Mouse (Mus musculus) midbrain, embryonic 14.5 days (tissue): Measurements from ENCODE around the gene Top2a. TPM values are rescaled to one million over a fixed set of nuclear protein-coding genes. Genes with fewer than 3 reads are reported as not detected.

Experiments
- ATAC-seq: fragments of 200-750 bp; cut with Nextera tagmentation; 2 replicates; pipeline ENCODE4 v1.8.0; 2017; ENCODE audit warnings: moderate number of reproducible peaks, moderate library complexity; ENCODE audit not compliant: low FRiP score, low TSS enrichment
- DNase-seq: peaks from one replicate; pipeline ENCODE4 v3.0.0-alpha.2; 2015
- H3K27ac ChIP-seq: fragments of 300-500 bp; sonication (generic); replicated peaks from 2 replicates; pipeline ENCODE4 v1.5.1; 2014; ENCODE audit warnings: mild to moderate bottlenecking, low read depth, low read length, moderate library complexity
- H3K27me3 ChIP-seq: fragments of 300-500 bp; sonication (generic); 2 replicates; pipeline ENCODE4 v1.6.1; 2014; ENCODE audit warnings: low read length, control low read depth, mixed read lengths; ENCODE audit not compliant: control insufficient read depth, insufficient read depth
- H3K36me3 ChIP-seq: fragments of 300-500 bp; sonication (generic); 2 replicates; pipeline ENCODE4 v1.6.1; 2014; ENCODE audit warnings: low read length, control low read depth; ENCODE audit not compliant: control insufficient read depth, insufficient read depth
- H3K4me1 ChIP-seq: fragments of 300-500 bp; sonication (generic); 2 replicates; pipeline ENCODE4 v1.6.1; 2014; ENCODE audit warnings: mild to moderate bottlenecking, antibody characterized with exemption, low read length, control low read depth; ENCODE audit not compliant: control insufficient read depth, insufficient read depth
- H3K4me2 ChIP-seq: fragments of 300-500 bp; sonication (generic); 2 replicates; pipeline ENCODE4 v1.6.1; 2014; ENCODE audit warnings: mild to moderate bottlenecking, low read length, moderate library complexity
- H3K4me3 ChIP-seq: fragments of 300-500 bp; sonication (generic); replicated peaks from 2 replicates; pipeline ENCODE4 v1.5.1; 2014; ENCODE audit warnings: low read depth, low read length
- H3K9ac ChIP-seq: fragments of 300-500 bp; sonication (generic); replicated peaks from 2 replicates; pipeline ENCODE4 v1.6.1; 2014; ENCODE audit warnings: mild to moderate bottlenecking, low read length, moderate library complexity
- H3K9me3 ChIP-seq: fragments of 300-500 bp; sonication (generic); 2 replicates; pipeline ENCODE4 v1.6.1; 2016; ENCODE audit warnings: low read length, control low read depth, mixed read lengths; ENCODE audit not compliant: control insufficient read depth
- WGBS: fragments of 180-500 bp; shearing (Covaris S2); extraction: QIAGEN DNeasy Blood & Tissue Kit; methylation state at CpG from one replicate; pipeline ENCODE4 v1.1.7; 2014; 5-methylcytosine and 5-hydroxymethylcytosine counted together
- polyA plus RNA-seq: library from polyadenylated mRNA; unstranded; fragments of >200 nt; fragmentation: Nextera tagmentation; extraction: Ambion mirVana; gene quantifications from 2 replicates; pipeline ENCODE4 v1.2.1, GENCODE M21; 2014

Gene Top2a
- polyA plus RNA-seq, 1 experiment from 2014 or later: 67.9 TPM

DNA sequence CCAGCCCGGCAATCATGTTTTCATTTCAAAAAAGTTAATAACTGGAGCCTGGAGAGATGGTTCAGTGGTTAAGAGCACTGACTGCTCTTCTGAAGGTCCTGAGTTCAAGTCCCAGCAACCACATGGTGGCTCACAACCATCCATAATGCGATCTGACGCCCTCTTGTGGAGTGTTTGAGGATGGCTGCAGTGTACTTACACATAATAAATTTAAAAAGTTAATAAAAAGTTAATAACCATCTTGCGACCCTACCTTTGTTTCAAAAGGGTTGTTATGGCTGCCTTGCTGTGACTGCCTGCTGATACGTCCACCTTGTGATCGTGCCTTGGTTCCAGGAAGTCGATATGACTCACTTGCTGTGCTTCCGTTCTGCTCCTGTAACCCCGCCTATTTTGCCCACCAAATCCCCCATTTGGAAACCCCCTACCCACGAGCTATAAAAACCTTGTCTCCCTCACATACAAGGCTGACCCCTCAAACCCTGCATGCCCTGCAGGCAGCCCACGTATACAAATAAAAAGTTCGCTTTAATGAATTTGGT is 3.0 kb upstream of the Top2a start:
- 89% methylated on average over 12 of the region's 12 CpGs for WGBS
- Histone ChIP-seq H3K4me1 (peaks cover 8% of the 10 kb centered on the region), H3K27me3 (no peaks in the 10 kb centered on the region), H3K4me3 (no peak overlapping the region), H3K36me3 (no peaks in the 10 kb centered on the region), H3K4me2 (no peak overlapping the region), H3K9ac (no peak overlapping the region), H3K9me3 (no peaks in the 10 kb centered on the region), H3K27ac (no peak overlapping the region)
- ATAC-seq (no peak), DNase-seq (no peak)

GRCm38 (mm10) chr11:99025878-99026277 is 1.9 kb upstream of the Top2a start:
- H3K9ac ChIP-seq: no peak overlapping the region
- DNase-seq (no peak), ATAC-seq (no peak)
- no peaks in the 10 kb centered on the region for H3K27me3 ChIP-seq
- H3K27ac ChIP-seq: no peak overlapping the region
- WGBS: 83% methylated on average over 6 of the region's 6 CpGs
- peaks cover 8% of the 10 kb centered on the region for H3K4me1 ChIP-seq
- H3K36me3 ChIP-seq: no peaks in the 10 kb centered on the region
- no peak overlapping the region for H3K4me2 ChIP-seq
- H3K9me3 ChIP-seq: no peaks in the 10 kb centered on the region
- no peak overlapping the region for H3K4me3 ChIP-seq

DNA sequence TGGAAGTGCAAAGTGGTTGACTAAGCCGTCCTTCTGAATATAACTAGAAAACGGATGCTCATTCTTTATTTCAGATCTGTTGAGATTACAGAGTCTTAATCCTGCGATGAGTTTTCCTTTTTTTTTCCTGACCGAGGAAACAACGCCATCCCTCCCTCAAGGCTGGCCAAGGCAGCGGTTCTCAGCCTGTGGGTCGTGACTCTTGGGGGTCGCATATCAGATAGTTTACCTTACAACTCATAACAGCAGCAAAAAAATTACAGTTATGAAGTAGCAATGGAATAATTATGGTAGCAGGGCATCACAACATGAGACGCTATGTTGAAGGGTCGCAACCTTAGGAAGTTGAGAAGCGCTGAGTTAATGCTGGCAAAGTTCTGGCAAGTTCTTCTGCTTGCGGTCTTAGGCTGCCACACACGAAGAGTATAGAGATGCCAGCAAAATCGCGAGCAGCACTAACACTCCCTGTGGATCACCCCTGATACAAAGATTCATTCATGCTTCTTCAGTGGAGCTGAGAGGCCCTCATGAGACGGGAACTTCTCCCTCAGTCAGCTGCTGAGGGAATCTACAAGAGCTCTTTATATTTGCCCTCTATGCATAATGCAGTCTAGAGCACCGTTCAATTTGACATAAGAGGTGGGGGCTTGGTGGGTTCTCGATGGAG is 612 bp upstream of the Top2a start:
- peak overlapping the region; percentile 57 for H3K4me3 ChIP-seq
- no peaks in the 10 kb centered on the region for H3K36me3 ChIP-seq
- H3K27ac ChIP-seq: no peak overlapping the region
- H3K4me2 ChIP-seq: peak overlapping the region; percentile 77
- peaks cover 8% of the 10 kb centered on the region for H3K4me1 ChIP-seq
- H3K27me3 ChIP-seq: no peaks in the 10 kb centered on the region
- DNase-seq: no peak
- peak; percentile 46; the same call in 1 of the 2 replicates for ATAC-seq
- no peaks in the 10 kb centered on the region for H3K9me3 ChIP-seq
- 53% methylated on average over 18 of the region's 18 CpGs for WGBS
- H3K9ac ChIP-seq: no peak overlapping the region; the same call in 1 of the 2 replicates

DNA sequence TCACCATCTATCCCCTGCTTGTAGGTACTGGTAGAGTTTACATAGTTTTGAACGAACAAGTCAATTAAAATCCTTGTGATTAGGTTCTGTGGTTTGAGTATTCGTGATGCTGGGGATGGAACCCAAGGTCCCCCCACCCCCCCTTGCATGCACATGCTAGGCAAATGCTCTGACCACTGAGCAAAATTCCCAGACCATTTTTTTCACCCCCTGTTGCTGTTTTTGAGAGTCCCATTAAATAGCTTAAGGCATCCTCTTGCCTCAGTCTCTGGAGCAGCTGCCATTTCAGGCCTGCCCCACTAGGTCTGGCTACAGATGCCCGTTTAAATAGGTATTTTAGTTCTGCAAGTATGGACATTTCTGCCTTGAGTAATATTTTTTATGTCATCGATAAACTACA is 895 bp downstream of the Top2a start:
- Histone ChIP-seq H3K27ac (no peak overlapping the region), H3K27me3 (no peaks in the 10 kb centered on the region), H3K36me3 (no peaks in the 10 kb centered on the region), H3K9ac (peak overlapping the region; percentile 43; the same call in 1 of the 2 replicates), H3K4me3 (peak overlapping the region; percentile 57), H3K4me2 (peak overlapping the region; percentile 77), H3K9me3 (no peaks in the 10 kb centered on the region), H3K4me1 (peaks cover 8% of the 10 kb centered on the region)
- DNase-seq (no peak), ATAC-seq (no peak)
- WGBS: 8% methylated on average over 4 of the region's 4 CpGs

- ATAC-seq (no peak), DNase-seq (no peak)
- H3K9ac ChIP-seq: no peak overlapping the region
- no peaks in the 10 kb centered on the region for H3K27me3 ChIP-seq
- whole genome bisulfite sequencing: 77% methylated on average over 5 of the region's 5 CpGs
- H3K27ac ChIP-seq: no peak overlapping the region
- H3K4me3 ChIP-seq: peak overlapping the region; percentile 57
- peaks cover 8% of the 10 kb centered on the region for H3K4me1 ChIP-seq
- H3K9me3 ChIP-seq: no peaks in the 10 kb centered on the region
- no peaks in the 10 kb centered on the region for H3K36me3 ChIP-seq
- H3K4me2 ChIP-seq: peak overlapping the region; percentile 77
Observed at GRCm38 (mm10) chr11:99022384-99022933, 1.5 kb downstream of the Top2a start.

DNA sequence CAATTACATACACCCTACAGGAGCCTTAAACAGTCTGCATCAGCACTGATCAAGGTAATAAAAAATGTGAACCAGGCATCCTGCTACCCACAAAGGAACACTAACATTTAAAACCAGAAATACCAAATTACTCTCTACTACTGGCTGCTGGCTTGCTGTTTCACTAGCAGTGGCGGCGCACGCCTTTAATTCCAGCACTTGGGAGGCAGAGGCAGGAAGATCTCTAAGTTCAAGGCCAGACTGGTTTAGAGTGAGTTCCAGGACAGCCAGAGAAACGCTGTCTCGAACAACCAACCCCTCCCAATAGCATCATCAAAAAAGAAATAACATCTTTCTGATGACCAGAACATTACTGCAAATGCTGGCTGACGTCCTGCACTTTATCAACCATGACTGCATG is 4.1 kb downstream of the Top2a start:
- 94% methylated on average over 6 of the region's 6 CpGs for WGBS
- Histone ChIP-seq H3K36me3 (0 out of 2 replicates have a peak, but pooled peaks cover 4% of the 10 kb centered on the region), H3K4me3 (no peak overlapping the region), H3K27ac (no peak overlapping the region), H3K9ac (no peak overlapping the region), H3K27me3 (no peaks in the 10 kb centered on the region), H3K4me1 (peaks cover 8% of the 10 kb centered on the region), H3K9me3 (no peaks in the 10 kb centered on the region), H3K4me2 (no peak overlapping the region)
- no peak for ATAC-seq
- no peak for DNase-seq

GRCm38 (mm10) chr11:99013856-99014255 is 10.1 kb downstream of the Top2a start:
- DNase-seq: no peak
- no peak overlapping the region for H3K9ac ChIP-seq
- no peaks in the 10 kb centered on the region for H3K9me3 ChIP-seq
- no peak overlapping the region for H3K4me2 ChIP-seq
- H3K27me3 ChIP-seq: no peaks in the 10 kb centered on the region
- H3K4me1 ChIP-seq: no peaks in the 10 kb centered on the region
- 87% methylated on average over 1 of the region's 1 CpGs for WGBS
- H3K36me3 ChIP-seq: peaks cover 23% of the 10 kb centered on the region; the same call in 1 of the 2 replicates
- ATAC-seq: no peak
- H3K27ac ChIP-seq: no peak overlapping the region
- H3K4me3 ChIP-seq: no peak overlapping the region

- DNase-seq (no peak), ATAC-seq (no peak)
- no peak overlapping the region for H3K4me2 ChIP-seq
- no peaks in the 10 kb centered on the region for H3K4me1 ChIP-seq
- no peak overlapping the region for H3K27ac ChIP-seq
- no peak overlapping the region for H3K4me3 ChIP-seq
- no peak overlapping the region for H3K9ac ChIP-seq
- WGBS: 93% methylated on average over 5 of the region's 5 CpGs
- H3K36me3 ChIP-seq: peaks cover 28% of the 10 kb centered on the region; the same call in 1 of the 2 replicates
- H3K27me3 ChIP-seq: no peaks in the 10 kb centered on the region
- no peaks in the 10 kb centered on the region for H3K9me3 ChIP-seq
Observed at GRCm38 (mm10) chr11:99010706-99011105, 13.3 kb downstream of the Top2a start.

- 94% methylated on average over 4 of the region's 4 CpGs for WGBS
- Histone ChIP-seq H3K27ac (no peak overlapping the region), H3K9ac (no peak overlapping the region), H3K4me2 (no peak overlapping the region), H3K4me1 (no peaks in the 10 kb centered on the region), H3K27me3 (no peaks in the 10 kb centered on the region), H3K36me3 (peaks cover 28% of the 10 kb centered on the region; the same call in 1 of the 2 replicates), H3K9me3 (no peaks in the 10 kb centered on the region), H3K4me3 (no peak overlapping the region)
- ATAC-seq: no peak
- no peak for DNase-seq
Observed at GRCm38 (mm10) chr11:99010124-99010523, 13.9 kb downstream of the Top2a start.
